Mouse (Mus musculus) kidney, postnatal 36 days (tissue): Measurements from ENCODE around the gene Itga1.

Experiments used
- DNase-seq, 2 experiments: peaks; one replicate each; pipeline ENCODE4 v3.0.0; 2021 to 2022; ENCODE audit warnings: mixed read lengths in 2 of 2

The Itga1 gene

DNA sequence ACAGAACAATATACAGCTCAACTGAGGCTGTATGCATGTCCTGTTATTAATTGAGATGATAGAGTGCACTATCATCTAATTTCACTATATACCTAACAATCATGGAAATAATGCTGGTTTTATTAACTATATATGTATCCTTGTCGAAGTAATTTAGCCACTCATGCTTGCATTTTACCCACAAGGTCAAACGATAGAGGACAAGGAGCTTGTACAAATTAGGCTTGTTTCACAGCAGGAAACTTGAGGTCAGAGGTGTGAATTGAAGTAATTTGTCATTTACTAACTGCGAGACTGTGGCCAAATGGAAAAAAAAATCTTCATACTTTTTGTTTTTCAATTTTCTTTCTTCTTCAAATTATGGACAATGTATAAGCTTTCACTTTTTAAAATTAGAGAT is 3.5 kb downstream of the Itga1 start:
- DNase-seq, result peak in 1 of 2 experiments; percentile 23

DNA sequence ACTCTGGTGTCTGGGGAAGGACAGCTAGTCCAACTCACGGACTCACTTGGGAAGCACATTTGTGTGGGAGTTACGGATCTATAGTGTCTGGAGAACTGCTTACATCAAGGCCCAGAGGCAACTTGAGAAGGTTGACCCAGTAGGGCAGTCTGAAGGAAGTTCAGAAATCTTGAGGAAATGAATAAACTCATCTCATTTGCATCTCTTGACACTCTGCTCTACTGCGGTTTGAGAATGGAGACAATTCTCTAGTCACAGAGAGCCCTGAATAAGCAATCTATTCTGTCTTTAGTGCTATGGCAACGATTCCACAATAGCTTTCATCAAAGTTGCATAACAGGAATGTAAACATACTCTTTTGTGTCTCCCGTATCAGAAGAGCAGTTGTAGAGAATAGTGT is 4.8 kb downstream of the Itga1 start:
- no peak for DNase-seq

- DNase-seq, result peak; percentile 36 to 59
Measured at GRCm38 (mm10) chr13:115096216-115096615, 5.5 kb downstream of the Itga1 start.

- no peak for DNase-seq
Measured at GRCm38 (mm10) chr13:115095392-115095791, 6.4 kb downstream of the Itga1 start.

- no peak for DNase-seq
Measured at GRCm38 (mm10) chr13:115091511-115091910, 10.3 kb downstream of the Itga1 start.

DNA sequence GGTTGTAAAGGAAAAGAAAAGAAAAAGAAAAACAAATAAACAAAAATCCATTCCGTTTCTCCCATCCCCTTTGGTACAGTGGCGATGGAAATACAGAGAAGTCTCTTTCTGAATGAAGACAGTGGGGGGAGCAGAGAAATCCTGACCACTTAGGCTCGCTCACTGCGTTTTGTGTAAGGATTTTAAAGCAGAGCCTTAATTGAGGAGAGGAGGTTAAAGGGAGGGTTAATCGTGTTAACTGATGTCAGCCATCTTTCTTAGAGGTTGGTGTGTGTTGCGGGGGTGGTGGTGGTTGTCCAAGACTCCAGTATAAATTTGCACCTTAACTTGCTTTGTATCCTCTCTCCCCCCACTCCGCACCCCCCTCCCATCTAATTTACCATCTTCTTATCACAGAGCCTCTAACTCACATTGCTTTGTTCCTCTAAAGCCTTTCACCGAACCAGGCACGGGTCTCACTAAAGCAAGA is 10.8 kb downstream of the Itga1 start:
- no peak for DNase-seq

DNA sequence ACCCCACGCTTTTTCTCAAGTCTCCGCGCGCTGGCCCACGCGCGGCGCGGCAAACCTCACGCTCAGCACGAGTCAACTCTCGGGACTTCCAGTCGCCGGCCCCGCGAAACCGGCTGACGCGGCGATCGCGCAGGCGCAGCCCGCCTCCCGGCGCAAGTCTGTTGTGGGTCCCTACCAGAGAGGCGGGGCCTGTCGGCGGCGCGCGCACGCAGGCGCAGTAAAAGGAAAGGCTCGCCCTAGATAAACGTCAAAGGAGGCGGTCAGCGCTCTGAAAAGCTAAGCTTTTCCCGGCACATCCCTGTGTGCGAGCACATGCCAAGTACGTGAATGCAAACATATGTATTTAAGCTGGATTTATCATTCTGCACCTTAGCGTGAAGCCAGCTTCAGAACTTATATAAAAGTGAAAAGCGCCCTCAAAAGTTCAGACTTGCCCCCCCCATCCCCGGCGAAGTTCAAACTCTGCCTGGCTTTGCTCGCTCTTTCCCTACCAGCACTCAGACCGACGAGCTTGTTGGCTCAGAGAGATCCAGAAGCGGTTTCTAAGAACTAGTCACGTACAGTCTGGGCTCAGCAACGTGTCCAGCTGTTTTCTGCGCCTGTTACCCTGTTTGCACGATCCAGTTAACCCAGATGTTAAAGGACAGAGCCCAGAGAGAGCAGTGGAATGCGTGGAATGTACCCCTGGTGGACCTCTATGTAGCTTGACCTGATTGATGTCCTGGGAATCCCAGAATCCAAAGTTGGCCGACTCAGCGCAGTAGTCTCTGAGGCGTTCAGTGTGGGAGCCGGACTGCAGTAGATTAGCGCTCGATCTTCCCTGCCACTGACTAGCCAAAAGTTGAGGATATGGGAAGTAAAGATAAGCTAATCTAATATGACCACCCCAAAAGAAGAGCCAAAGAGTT is 11.4 kb downstream of the Itga1 start, which contains the start of gene Pelo:
Gene Pelo (minus strand): TSS at position 118 of the 908 bp plus-strand sequence.
- peak; percentile 97 to 98 for DNase-seq

DNA sequence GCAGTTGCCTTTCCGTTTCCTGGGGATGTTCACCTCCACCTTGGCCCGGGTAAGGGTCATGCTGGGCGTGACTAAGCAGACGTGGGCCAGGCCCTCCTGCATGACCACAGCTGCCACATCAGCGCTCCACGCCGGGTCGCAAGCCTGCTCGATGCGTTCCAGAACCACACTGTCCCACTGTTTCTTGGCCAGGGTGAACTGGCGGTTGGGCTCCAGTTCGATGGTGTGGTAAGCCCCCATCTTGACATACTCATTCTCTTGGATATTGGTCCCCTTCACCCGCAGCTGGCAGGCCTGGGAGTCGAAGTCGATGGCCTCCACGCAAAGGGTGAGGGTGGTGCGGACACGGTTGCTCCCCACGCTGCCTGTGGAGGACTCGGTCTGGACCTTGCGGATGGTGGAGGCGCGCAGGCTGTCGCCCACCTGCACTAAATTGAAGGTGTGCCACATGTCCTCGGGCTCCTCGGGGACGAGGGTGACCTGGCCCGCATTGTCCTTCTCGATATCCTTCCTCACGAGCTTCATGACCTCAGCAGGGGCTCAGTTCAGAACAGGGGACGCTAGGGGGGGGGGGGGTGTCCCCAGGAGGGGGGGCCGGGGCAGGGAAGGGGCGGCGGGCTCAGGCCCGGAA is 12.3 kb downstream of the Itga1 start:
- peak; percentile 68 to 78 for DNase-seq

DNA sequence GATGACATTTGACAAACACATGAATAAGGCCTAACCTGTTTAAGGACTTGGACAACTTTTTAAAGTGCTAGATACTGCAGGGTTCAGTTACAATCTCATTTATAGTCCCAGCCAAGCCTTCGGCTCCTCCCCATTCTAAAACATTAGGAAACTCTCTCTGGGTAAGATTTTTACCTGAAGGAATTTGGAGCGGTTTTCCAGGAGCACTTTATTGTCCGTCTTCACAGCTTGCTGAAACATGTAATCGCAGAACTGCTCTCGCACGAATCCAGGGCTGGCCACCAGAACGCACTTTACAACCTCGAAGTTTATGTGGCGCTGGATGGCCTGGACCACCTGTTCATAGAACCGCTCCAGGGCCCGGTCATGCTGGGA is 12.8 kb downstream of the Itga1 start:
- no peak for DNase-seq

DNA sequence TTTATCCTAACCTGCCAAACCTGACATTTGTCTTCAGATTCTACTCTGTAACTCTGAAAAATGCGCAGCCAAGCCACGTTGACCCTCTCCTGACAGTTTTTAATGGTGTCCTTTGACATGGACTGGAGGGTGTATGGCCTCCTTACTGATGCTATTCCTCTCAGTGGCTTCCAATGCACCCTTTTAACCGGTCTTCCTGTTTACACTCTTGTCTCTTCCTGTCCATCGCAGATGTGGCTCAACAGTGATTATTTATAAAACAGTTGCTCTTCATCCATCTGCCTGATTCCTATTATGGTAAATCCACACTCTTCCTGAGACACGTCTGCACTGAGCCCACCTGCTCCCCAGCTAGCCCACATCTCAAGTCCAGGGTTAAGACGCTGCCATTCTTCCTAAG is 15.8 kb downstream of the Itga1 start:
- no peak for DNase-seq

DNA sequence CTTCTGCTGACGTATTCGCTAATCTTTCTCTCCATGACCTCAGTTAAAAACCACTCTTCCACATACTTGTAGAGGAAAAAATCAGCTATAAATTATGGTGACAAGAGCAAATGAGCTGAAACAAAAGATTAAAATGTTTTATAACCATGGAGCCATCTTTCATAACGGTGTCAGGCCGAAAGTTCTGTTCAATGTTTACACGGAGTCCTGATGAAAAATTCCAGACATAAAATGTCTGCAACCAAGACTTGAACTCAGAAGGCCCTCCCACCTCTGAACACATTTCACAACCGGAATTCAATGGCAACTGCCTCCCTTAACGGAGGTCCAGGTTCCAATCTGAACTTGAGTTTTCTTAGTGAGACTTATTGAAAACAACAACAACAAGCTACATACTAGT is 19.4 kb downstream of the Itga1 start:
- no peak for DNase-seq

DNA sequence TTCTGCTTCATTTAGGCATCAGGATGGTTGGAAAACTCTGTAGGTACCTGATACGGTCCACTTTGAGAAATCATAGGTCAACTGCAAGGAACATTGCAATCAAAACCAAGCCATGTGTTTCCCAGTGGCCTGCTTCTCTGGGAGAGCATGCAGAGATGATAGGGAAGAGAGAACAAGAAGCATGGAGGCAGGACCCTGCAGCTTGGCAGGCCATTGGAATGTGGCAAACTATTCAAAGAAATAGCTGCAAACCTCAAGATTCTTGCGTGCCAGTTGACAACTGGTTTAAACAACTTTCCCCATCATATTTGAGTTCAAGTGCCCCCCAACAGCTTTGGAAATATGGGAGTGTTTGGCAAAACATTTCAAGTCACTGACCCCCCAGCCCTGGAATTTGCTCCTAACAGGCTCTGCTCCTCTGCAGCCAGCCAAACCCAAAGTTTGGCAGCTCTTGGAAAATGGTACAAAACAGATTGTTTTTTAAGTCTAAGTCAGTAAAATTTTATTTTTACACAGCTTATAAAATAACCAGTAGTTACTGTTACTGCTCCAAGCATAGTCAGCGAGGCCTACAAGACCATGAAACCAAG is 21.7 kb downstream of the Itga1 start:
- peak in 1 of 2 experiments; percentile 45 for DNase-seq

- no peak for DNase-seq
Measured at GRCm38 (mm10) chr13:115078997-115079685, 22.6 kb downstream of the Itga1 start.

GRCm38 (mm10) chr13:115077346-115078134 is 24.2 kb downstream of the Itga1 start:
- DNase-seq, result peak; percentile 77 to 79

DNA sequence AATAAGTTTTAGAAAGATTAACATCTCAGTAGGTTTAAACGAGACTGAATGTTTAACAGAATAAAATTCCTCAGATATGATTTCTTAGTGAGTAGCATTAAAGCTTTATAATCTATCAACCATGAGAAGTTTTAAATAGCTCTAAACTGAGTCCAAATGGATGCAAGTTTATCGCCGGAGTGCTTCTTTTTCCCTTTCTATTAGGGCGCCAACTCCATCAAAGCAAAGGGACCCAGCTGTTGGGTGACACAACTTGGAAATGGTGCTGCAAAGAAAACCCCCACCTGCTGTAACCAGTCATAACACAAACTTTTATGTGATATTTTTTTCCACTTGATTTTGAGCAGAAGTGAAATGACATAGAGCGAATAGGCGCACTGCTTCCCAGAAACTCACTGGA is 29.4 kb downstream of the Itga1 start:
- no peak for DNase-seq

- peak; percentile 46 to 83 for DNase-seq
Measured at GRCm38 (mm10) chr13:115071431-115071830, 30.3 kb downstream of the Itga1 start.

DNA sequence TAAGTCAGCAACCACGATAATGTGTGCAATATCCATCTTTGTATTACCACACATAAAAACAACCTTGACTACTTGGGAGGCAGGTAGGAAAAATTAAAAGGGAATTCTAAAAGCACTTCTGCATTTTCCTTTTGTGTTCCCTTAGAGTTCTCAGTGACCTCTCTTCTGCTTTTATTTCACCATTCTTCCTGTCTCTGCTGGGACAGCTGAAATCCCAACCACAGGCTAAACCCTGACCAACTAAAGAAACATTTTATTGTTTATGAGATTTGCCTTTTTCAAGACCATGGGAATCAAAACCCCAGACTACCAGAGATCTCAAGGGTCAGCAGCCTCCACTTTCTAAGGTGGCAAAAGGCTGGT is 33.8 kb downstream of the Itga1 start:
- no peak for DNase-seq

DNA sequence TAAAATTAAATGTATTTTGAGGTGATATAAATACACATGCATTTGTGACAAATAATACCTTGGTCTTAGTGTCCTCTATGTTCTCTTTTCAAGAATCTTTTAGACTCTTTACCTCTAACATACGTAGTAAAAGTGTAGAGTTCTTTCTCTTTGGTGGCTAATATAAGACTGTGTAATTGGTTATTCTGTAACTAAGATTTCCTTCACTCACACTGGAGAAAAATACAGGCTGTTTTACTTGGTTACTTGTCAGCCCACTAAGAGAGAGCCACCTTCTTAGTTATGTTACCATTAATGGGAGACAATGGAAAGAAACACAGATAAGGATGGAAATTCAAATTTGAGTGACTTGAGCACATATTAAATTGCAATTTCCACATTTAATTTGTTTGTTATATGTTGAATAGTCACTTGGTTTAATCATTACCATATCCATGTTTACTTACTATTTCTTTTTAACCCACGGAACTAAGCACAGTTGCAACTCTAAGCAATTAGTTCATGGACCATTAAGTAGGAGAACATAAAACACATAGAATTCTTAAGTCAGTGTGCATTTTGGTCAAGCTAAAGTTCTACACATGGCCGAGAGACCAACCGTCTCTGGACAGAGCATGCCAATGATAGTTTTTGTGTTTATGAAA is 34.3 kb downstream of the Itga1 start:
- no peak for DNase-seq

GRCm38 (mm10) chr13:115057555-115057954 is 44.2 kb downstream of the Itga1 start:
- no peak for DNase-seq

DNA sequence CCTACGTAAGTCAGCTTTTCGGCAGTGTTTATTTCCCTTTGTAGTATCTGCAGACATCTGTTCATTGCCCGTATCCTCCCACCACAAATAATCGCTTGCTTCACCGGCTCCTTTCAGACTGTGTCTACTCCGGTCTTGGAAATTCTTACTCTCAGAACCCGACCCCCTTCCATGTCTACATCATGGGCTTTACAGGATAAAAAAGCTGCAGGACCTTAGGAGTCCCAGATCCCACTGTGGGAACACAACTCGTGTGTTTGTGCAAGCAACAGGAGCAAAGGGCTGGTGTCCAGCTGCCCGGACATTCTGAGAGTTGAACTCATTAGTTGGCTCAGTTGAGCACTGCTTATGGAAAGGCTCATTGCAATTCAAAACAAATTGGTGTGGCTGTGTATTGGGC is 47.0 kb downstream of the Itga1 start:
- DNase-seq, result peak in 1 of 2 experiments; percentile 38

DNA sequence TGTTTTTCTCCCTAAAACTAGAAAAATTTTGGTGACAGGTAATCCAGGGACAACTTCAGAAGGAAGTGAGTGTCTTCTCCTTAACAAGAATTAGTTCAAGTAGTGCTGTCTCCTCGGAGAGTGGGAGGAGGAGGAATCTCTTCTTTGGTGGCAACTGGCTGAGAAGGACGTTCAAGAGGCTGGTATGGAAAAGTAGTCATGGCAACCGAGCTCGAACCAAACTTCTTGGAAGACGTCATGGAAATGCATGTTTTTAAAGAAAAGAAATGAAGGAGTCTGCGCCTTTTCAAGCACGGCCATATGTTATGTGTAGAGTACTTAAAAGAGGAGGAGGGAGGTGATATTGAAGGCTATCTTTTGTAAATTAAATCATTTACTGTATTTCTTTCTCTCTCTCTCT is 49.2 kb downstream of the Itga1 start:
- no peak for DNase-seq
